ENCODE assay signal across 1 mouse cellular context in the genomic region with DNA sequence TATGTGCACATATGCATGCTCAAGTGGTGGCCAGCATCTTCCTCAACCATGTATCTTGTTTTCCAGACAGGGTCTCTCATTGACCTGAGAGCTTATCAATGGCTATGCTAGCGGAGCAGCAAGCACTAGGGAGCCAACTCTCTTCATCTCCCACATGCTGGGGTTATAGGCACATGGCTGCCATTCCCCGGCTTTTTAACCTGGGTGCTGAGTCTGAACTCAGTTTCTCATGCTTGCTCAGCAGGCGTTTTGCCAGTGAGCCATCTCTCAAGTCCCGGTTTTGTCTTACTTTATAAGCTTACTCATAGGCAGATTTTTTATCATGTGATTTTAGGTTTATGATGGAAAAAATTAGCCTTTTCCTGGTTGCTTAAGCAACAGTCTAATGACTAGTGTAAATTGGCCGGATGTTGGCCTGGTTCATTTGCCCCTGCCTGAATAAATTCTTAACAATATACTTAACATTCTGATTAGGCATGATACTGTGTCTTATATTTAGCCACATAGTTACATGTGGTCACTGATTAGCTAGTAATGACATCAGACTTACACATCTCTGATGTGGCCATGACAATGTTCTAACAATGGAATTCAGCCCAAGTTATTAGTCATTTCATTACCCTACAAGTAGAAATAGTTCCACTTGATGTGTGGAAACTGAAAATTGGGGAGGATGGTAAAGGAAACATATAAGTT.
A peak's percentile ranks its signal among the peaks of the same experiment; 100 is the strongest.
TF ChIP-seq lines count a peak whose summit lies in the region.

No protein-coding gene starts in this region.

TF ChIP-seq in CH12.LX, 34 proteins besides CTCF, POLR2A, EP300 and RAD21 (continued from another document):
- TF ChIP-seq USF2 (conservative IDR thresholded peaks at IDR 0.05; ENCODE audit: low read depth, low read length), result no peak
- TF ChIP-seq RCOR1 (conservative IDR thresholded peaks at IDR 0.05; ENCODE audit: low read depth, low read length), result no peak
- no peak for TF ChIP-seq KAT2A (IDR thresholded peaks at IDR 0.05; ENCODE audit: insufficient replicate concordance, low read length)
- TF ChIP-seq E2F4 (IDR thresholded peaks at IDR 0.05; ENCODE audit: insufficient replicate concordance, low read depth, low read length), result no peak
- TF ChIP-seq GABPA (IDR thresholded peaks at IDR 0.05; ENCODE audit: insufficient replicate concordance, low read depth, low read length), result no peak
- 0 out of 2 replicates have a peak, but pooled peaks have one; percentile 11 for TF ChIP-seq MEF2A (IDR thresholded peaks at IDR 0.05; ENCODE audit: borderline replicate concordance, low read depth, low read length)
- no peak for TF ChIP-seq SMC3 (IDR thresholded peaks at IDR 0.05; ENCODE audit: low read depth, low read length)
- no peak for TF ChIP-seq HCFC1 (IDR thresholded peaks at IDR 0.05; ENCODE audit: low read depth, low read length)
- no peak for TF ChIP-seq MYC (IDR thresholded peaks at IDR 0.05; ENCODE audit: low read depth, low read length)
- no peak for TF ChIP-seq NRF1 (IDR thresholded peaks at IDR 0.05; ENCODE audit: low read depth, low read length)
- no peak for TF ChIP-seq MXI1 (IDR thresholded peaks at IDR 0.05; ENCODE audit: low read depth, low read length)
